Mouse (Mus musculus): ENCODE measurements around the gene Usp3. TPM values are rescaled to one million over a fixed set of nuclear protein-coding genes. Genes with fewer than 3 reads are reported as not detected.

The Usp3 gene
- polyA plus RNA-seq, 1 experiment from 2014 or later: 63.4 TPM

DNA sequence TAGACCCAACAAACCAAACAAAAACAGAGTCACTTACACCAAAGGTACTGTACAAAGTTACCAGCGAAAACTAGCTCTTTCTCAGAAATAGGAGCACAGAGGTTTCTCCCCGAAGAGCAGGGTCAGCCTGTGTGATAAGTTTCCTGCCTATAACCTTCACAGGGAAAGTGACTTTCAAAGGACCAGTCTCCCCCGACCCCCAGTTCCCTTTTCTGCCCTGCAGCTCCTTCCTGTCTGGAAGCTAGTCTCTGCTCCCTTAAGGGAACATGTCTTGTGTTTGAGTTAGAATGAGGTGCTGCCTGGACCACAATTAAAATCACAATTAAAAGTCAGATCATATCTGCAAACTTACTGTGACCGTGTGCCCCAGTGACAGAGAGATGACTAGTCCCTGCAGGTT is 23.9 kb upstream of the Usp3 start:
- no peak overlapping the region for H3K4me2 ChIP-seq (ENCODE audit: low read length)
- WGBS: 63% methylated on average over 4 of the region's 4 CpGs
- no peaks in the 10 kb centered on the region for H3K9me3 ChIP-seq (replicated peaks; ENCODE audit: low read length)
- H3K9ac ChIP-seq (ENCODE audit: low read depth, low read length): no peak overlapping the region
- DNase-seq (ENCODE audit: low spot score): no peak
- 0 out of 2 replicates have a peak, but pooled peaks cover 8% of the 10 kb centered on the region for H3K4me1 ChIP-seq (replicated peaks; ENCODE audit: insufficient read depth, low read length)
- H3K36me3 ChIP-seq (ENCODE audit: insufficient read depth, low read length): no peaks in the 10 kb centered on the region
- H3K27me3 ChIP-seq (ENCODE audit: insufficient read depth, low read length): no peaks in the 10 kb centered on the region
- no peak for ATAC-seq (replicated peaks; ENCODE audit: low FRiP score, low read depth)
- no peak for TF ChIP-seq CTCF (IDR thresholded peaks at IDR 0.05; ENCODE audit: low read depth)
- H3K27ac ChIP-seq: no peak overlapping the region
- no peak overlapping the region for H3K4me3 ChIP-seq (replicated peaks; ENCODE audit: low read depth, low read length)

DNA sequence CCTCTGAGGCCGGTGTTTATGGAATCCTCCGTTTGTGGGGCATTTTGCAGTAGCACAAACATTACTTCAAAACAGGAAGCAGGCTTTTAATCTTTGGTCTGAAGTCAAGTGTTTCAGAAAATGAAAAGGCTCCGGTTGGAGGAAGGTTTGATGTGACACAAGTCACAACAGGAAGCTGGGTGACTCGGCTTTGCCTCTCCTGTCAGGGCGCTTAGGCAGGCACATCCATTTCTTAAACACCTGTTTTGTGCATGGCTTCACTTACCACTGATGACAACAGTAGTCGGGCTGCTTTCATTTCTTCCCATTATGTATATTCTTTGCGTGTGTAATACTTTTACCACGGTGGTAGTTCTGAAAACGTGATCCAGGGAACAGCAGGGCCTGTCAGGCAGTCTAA is 22.2 kb upstream of the Usp3 start:
- H3K27me3 ChIP-seq (ENCODE audit: insufficient read depth, low read length): no peaks in the 10 kb centered on the region
- H3K4me3 ChIP-seq (replicated peaks; ENCODE audit: low read depth, low read length): no peak overlapping the region
- no peak for ATAC-seq (replicated peaks; ENCODE audit: low FRiP score, low read depth)
- H3K4me1 ChIP-seq (replicated peaks; ENCODE audit: insufficient read depth, low read length): no peaks in the 10 kb centered on the region
- no peaks in the 10 kb centered on the region for H3K36me3 ChIP-seq (ENCODE audit: insufficient read depth, low read length)
- no peak for DNase-seq (ENCODE audit: low spot score)
- H3K9me3 ChIP-seq (replicated peaks; ENCODE audit: low read length): no peaks in the 10 kb centered on the region
- H3K9ac ChIP-seq (ENCODE audit: low read depth, low read length): no peak overlapping the region
- TF ChIP-seq CTCF (IDR thresholded peaks at IDR 0.05; ENCODE audit: low read depth): no peak
- WGBS: 59% methylated on average over 9 of the region's 9 CpGs
- peak overlapping the region; percentile 4; the same call in 1 of the 2 replicates for H3K27ac ChIP-seq
- no peak overlapping the region for H3K4me2 ChIP-seq (ENCODE audit: low read length)

DNA sequence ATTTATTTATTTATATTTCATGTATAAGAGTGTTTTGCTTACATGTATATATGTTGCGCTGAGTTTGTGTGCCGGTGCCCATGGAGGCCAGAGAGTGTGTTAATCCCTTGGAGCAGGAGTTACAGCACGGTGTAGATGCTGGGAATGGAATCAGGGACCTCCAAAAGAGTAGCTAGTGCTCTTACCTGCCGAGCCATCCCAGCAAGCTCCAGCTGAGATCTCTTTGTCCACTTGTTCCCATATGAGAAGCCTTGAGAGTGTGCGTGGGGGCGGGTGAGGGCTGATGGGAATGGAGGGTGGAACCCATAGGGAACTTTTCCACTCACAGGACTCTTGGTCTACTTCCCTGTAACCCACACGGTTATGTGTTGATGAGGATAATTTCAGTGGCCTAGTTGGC is 21.6 kb upstream of the Usp3 start:
- Histone ChIP-seq H3K4me3 (replicated peaks; ENCODE audit: low read depth, low read length) (no peak overlapping the region), H3K27ac (no peak overlapping the region), H3K36me3 (ENCODE audit: insufficient read depth, low read length) (no peaks in the 10 kb centered on the region), H3K9me3 (replicated peaks; ENCODE audit: low read length) (no peaks in the 10 kb centered on the region), H3K9ac (ENCODE audit: low read depth, low read length) (no peak overlapping the region), H3K27me3 (ENCODE audit: insufficient read depth, low read length) (no peaks in the 10 kb centered on the region), H3K4me1 (replicated peaks; ENCODE audit: insufficient read depth, low read length) (no peaks in the 10 kb centered on the region), H3K4me2 (ENCODE audit: low read length) (no peak overlapping the region)
- no peak for ATAC-seq (replicated peaks; ENCODE audit: low FRiP score, low read depth)
- TF ChIP-seq CTCF (IDR thresholded peaks at IDR 0.05; ENCODE audit: low read depth): no peak
- WGBS: 85% methylated on average over 7 of the region's 7 CpGs
- no peak for DNase-seq (ENCODE audit: low spot score)

DNA sequence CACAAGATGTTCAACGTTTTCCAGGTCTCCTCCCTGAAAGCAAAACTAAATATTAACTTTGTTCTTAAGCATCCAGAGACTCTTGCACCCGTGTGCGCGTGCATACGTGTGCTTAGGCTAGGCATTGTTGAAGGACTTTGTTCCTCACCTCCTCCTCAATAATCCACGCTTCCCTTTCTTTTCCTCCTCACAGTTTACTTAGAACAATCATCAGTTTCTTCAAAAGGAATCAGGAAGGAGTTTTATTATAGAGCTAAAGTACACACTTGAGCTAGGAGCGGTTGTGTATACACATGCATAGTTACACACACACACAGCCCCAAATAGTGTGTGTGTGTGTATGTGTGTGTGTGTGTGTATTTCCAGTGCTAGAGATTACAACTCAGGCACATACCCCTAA is 20.7 kb upstream of the Usp3 start:
- 82% methylated on average over 7 of the region's 7 CpGs for WGBS
- Histone ChIP-seq H3K27me3 (ENCODE audit: insufficient read depth, low read length) (no peaks in the 10 kb centered on the region), H3K9ac (ENCODE audit: low read depth, low read length) (no peak overlapping the region), H3K36me3 (ENCODE audit: insufficient read depth, low read length) (no peaks in the 10 kb centered on the region), H3K4me3 (replicated peaks; ENCODE audit: low read depth, low read length) (no peak overlapping the region), H3K27ac (no peak overlapping the region; the same call in 1 of the 2 replicates), H3K9me3 (replicated peaks; ENCODE audit: low read length) (no peaks in the 10 kb centered on the region), H3K4me1 (replicated peaks; ENCODE audit: insufficient read depth, low read length) (no peaks in the 10 kb centered on the region), H3K4me2 (ENCODE audit: low read length) (no peak overlapping the region)
- no peak for ATAC-seq (replicated peaks; ENCODE audit: low FRiP score, low read depth)
- TF ChIP-seq CTCF (IDR thresholded peaks at IDR 0.05; ENCODE audit: low read depth): no peak
- DNase-seq (ENCODE audit: low spot score): no peak

DNA sequence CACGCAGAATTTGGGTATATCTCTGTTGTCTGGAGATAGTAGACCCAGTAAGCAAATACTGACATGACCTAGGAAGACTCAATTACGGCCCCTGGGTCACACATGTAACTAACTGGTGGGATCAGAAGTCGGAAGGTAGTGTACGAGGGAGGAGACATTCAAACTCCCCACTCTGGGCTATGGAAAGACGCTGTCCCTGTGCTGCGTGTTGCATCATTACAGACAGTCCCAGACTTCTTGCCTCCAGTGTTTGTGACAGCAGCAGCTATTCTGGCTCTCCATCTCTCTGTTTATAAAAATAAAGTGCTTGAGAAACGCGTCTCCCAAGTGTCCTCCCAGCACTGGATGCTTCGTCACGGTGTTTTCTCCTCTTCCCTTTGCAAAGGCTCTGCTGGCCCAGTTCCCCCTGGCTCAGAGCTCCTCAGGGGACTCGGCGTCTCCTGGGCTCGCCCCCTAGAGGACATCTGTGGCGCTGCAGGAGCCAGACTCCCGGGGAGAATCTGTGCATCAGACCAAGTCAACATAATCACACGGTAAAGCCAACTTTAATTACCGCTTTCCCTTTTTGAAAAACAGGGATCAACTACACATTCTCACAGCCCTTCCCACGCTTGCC is 18.6 kb upstream of the Usp3 start:
- ATAC-seq (replicated peaks; ENCODE audit: low FRiP score, low read depth) (peak; percentile 73), DNase-seq (ENCODE audit: low spot score) (peak; percentile 91)
- Histone ChIP-seq H3K9me3 (replicated peaks; ENCODE audit: low read length) (no peaks in the 10 kb centered on the region), H3K9ac (ENCODE audit: low read depth, low read length) (no peak overlapping the region), H3K4me3 (replicated peaks; ENCODE audit: low read depth, low read length) (0 out of 2 replicates have a peak overlapping the region, but pooled peaks have one; percentile 9), H3K4me2 (ENCODE audit: low read length) (peak overlapping the region; percentile 45), H3K4me1 (replicated peaks; ENCODE audit: insufficient read depth, low read length) (no peaks in the 10 kb centered on the region), H3K36me3 (ENCODE audit: insufficient read depth, low read length) (no peaks in the 10 kb centered on the region), H3K27me3 (ENCODE audit: insufficient read depth, low read length) (no peaks in the 10 kb centered on the region), H3K27ac (no peak overlapping the region)
- peak; percentile 92 for TF ChIP-seq CTCF (IDR thresholded peaks at IDR 0.05; ENCODE audit: low read depth)
- WGBS: 16% methylated on average over 18 of the region's 18 CpGs

DNA sequence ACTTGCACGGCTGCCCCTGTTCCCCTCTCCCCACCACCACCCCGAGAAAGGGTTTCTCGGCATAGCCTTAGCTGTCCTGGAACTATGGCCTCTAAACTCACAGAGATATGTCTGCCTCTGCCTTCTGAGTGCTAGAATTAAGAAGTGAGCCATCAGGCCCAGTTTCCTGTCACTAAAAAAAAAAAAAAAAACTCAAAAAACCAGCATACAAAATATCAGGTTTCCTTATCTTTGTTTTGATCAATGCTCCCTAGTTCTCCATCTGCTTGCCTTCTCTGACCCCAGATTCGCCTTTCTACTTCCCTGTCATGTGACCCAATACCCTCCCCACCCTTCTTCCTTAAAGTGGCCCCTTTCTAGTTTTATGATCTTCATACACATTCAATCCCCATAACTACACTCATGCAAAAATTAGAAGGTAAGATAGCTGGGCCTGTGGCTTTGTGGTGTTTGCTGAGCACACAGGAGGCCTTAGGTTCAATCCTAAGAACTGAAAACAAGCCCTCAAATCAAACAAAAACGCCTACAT is 15.9 kb upstream of the Usp3 start:
- Histone ChIP-seq H3K27me3 (ENCODE audit: insufficient read depth, low read length) (no peaks in the 10 kb centered on the region), H3K27ac (no peak overlapping the region), H3K9ac (ENCODE audit: low read depth, low read length) (no peak overlapping the region), H3K4me2 (ENCODE audit: low read length) (no peak overlapping the region), H3K36me3 (ENCODE audit: insufficient read depth, low read length) (no peaks in the 10 kb centered on the region), H3K9me3 (replicated peaks; ENCODE audit: low read length) (no peaks in the 10 kb centered on the region), H3K4me3 (replicated peaks; ENCODE audit: low read depth, low read length) (no peak overlapping the region), H3K4me1 (replicated peaks; ENCODE audit: insufficient read depth, low read length) (peaks cover 5% of the 10 kb centered on the region; the same call in 1 of the 2 replicates)
- WGBS: 79% methylated on average over 5 of the region's 5 CpGs
- DNase-seq (ENCODE audit: low spot score) (no peak), ATAC-seq (replicated peaks; ENCODE audit: low FRiP score, low read depth) (no peak)
- no peak for TF ChIP-seq CTCF (IDR thresholded peaks at IDR 0.05; ENCODE audit: low read depth)
